Mouse (Mus musculus) heart, embryonic 13.5 days (tissue): ENCODE data around the gene Olfr1082. TPM values are rescaled to one million over a fixed set of nuclear protein-coding genes. Genes with fewer than 3 reads are reported as not detected.
"Not testable (repeated sequence)": the region's sequence is repeated elsewhere in the genome, so short reads cannot be mapped to it uniquely, and the experiment has no call there.

ENCODE experiments used
- ATAC-seq: fragments of 200-750 bp; cut with Nextera tagmentation; 2 replicates; pipeline ENCODE4 v1.8.0; 2017; ENCODE audit warnings: moderate TSS enrichment; ENCODE audit not compliant: insufficient number of reproducible peaks, low FRiP score, low TSS enrichment; ENCODE audit errors: extremely low read depth
- H3K27ac ChIP-seq: fragments of 300-500 bp; sonication (generic); replicated peaks from 2 replicates; pipeline ENCODE4 v1.5.1; 2015; ENCODE audit warnings: moderate library complexity, mild to moderate bottlenecking, inconsistent platforms
- H3K27me3 ChIP-seq: fragments of 300-500 bp; sonication (generic); replicated peaks from 2 replicates; pipeline ENCODE4 v1.6.1; 2015; ENCODE audit warnings: mild to moderate bottlenecking, inconsistent platforms
- H3K36me3 ChIP-seq: fragments of 300-500 bp; sonication (generic); 2 replicates; pipeline ENCODE4 v1.6.1; 2015; ENCODE audit warnings: mild to moderate bottlenecking, inconsistent platforms
- H3K4me1 ChIP-seq: fragments of 300-500 bp; sonication (generic); 2 replicates; pipeline ENCODE4 v1.6.1; 2015; ENCODE audit warnings: inconsistent platforms
- H3K4me2 ChIP-seq: fragments of 300-500 bp; sonication (generic); 2 replicates; pipeline ENCODE4 v1.6.1; 2015; ENCODE audit warnings: inconsistent platforms, mild to moderate bottlenecking, moderate library complexity
- H3K4me3 ChIP-seq: fragments of 300-500 bp; sonication (generic); 2 replicates; pipeline ENCODE4 v1.5.1; 2015; ENCODE audit warnings: moderate library complexity, mild to moderate bottlenecking, inconsistent platforms
- H3K9ac ChIP-seq: fragments of 300-500 bp; sonication (generic); 2 replicates; pipeline ENCODE4 v1.6.1; 2015; ENCODE audit warnings: inconsistent platforms, mild to moderate bottlenecking, moderate library complexity
- H3K9me3 ChIP-seq: fragments of 300-500 bp; sonication (generic); 2 replicates; pipeline ENCODE4 v1.6.1; 2016; ENCODE audit warnings: inconsistent platforms
- WGBS: fragments of 180-500 bp; shearing (Covaris S2); methylation state at CpG from one replicate; pipeline ENCODE4 v1.1.7; 2015; ENCODE audit warnings: mixed read lengths; 5-methylcytosine and 5-hydroxymethylcytosine counted together
- polyA plus RNA-seq: library from polyadenylated mRNA; unstranded; fragments of >200 nt; fragmentation: Nextera tagmentation; extraction: Ambion mirVana; gene quantifications from 2 replicates; pipeline ENCODE4 v1.2.1, GENCODE M21; 2015

Olfr1082 gene
- polyA plus RNA-seq = not detected in 2 replicates

DNA sequence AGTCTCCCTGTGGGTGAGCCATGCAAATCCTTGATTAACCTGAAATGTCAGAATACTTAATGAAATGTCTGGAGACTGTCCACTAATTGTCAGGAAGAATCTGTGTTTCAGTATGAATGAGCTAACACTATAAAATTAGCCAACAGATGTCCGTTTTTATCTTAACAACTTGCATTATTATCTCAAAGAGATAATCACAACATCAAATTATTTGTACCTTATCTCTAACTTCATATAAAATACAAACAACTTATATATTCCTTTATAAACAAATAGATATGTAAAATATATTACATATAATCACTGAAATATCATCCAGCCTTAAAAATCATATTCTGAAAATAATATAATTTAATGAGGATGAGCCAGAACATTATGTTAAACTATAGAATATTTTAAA, at the start of gene Olfr1082:
TSS of gene Olfr1082 (minus strand) at position 101 of the 400 bp plus-strand sequence.
- not testable (repeated sequence) for ATAC-seq, H3K27me3 ChIP-seq, H3K27ac ChIP-seq, H3K9me3 ChIP-seq, H3K4me2 ChIP-seq, H3K4me3 ChIP-seq, H3K4me1 ChIP-seq, H3K36me3 ChIP-seq, H3K9ac ChIP-seq
- WGBS = 29% methylated on average over 1 of the region's 1 CpGs

GRCm38 (mm10) chr2:86639625-86640024, 40.9 kb upstream of the Olfr1082 start, which contains the start of gene Olfr1084:
Olfr1084 (minus strand) TSS chr2:86639725.
- H3K36me3 ChIP-seq, H3K9ac ChIP-seq, H3K27me3 ChIP-seq, H3K4me3 ChIP-seq, H3K4me1 ChIP-seq, H3K9me3 ChIP-seq, ATAC-seq, H3K4me2 ChIP-seq, H3K27ac ChIP-seq: not testable (repeated sequence)
- 68% methylated on average over 1 of the region's 1 CpGs for WGBS

- not testable (repeated sequence) for H3K27ac ChIP-seq, ATAC-seq, H3K27me3 ChIP-seq, H3K4me1 ChIP-seq, H3K36me3 ChIP-seq, H3K9me3 ChIP-seq, H3K4me2 ChIP-seq, H3K4me3 ChIP-seq, H3K9ac ChIP-seq
These were observed 40.6 kb downstream of the Olfr1082 start, which contains the start of gene Olfr1080 for GRCm38 (mm10) chr2:86558135-86558534. Olfr1080 (minus strand) TSS chr2:86558235.

Other genes starting within 250 kb of the Olfr1082 start
- not detected in 2 replicates for gene Olfr1055, start 248.7 kb downstream of the Olfr1082 start, polyA plus RNA-seq
- not detected in 2 replicates for gene Olfr1056, start 236.5 kb downstream of the Olfr1082 start, polyA plus RNA-seq
- not detected in 2 replicates for gene Olfr1057, start 220.6 kb downstream of the Olfr1082 start, polyA plus RNA-seq
- not detected in 2 replicates for gene Olfr1058, start 210.4 kb downstream of the Olfr1082 start, polyA plus RNA-seq
- not detected in 2 replicates for gene Olfr1061, start 184.9 kb downstream of the Olfr1082 start, polyA plus RNA-seq
- gene Olfr1062, start 172.2 kb downstream of the Olfr1082 start, polyA plus RNA-seq = not detected in 2 replicates
- gene Olfr1065, start 148.4 kb downstream of the Olfr1082 start, polyA plus RNA-seq = not detected in 2 replicates
- gene Olfr1066, start 142.7 kb downstream of the Olfr1082 start, polyA plus RNA-seq = not detected in 2 replicates
- not detected in 2 replicates for gene Olfr228, start 111.6 kb downstream of the Olfr1082 start, polyA plus RNA-seq
- gene Olfr1076, start 90.5 kb downstream of the Olfr1082 start, polyA plus RNA-seq = not detected in 2 replicates
- gene Olfr1079, start 56.5 kb downstream of the Olfr1082 start, polyA plus RNA-seq = not detected in 2 replicates
- not detected in 2 replicates for gene Olfr1080, start 40.7 kb downstream of the Olfr1082 start, polyA plus RNA-seq
- gene Olfr1084, start 40.8 kb upstream of the Olfr1082 start, polyA plus RNA-seq = not detected in 2 replicates
- not detected in 2 replicates for gene Olfr1085, start 63.1 kb upstream of the Olfr1082 start, polyA plus RNA-seq
- gene Olfr1086, start 81.1 kb upstream of the Olfr1082 start, polyA plus RNA-seq = not detected in 2 replicates
- not detected in 2 replicates for gene Olfr1087, start 99.4 kb upstream of the Olfr1082 start, polyA plus RNA-seq
- not detected in 2 replicates for gene Olfr1089, start 134.7 kb upstream of the Olfr1082 start, polyA plus RNA-seq
- gene Olfr1090, start 160.0 kb upstream of the Olfr1082 start, polyA plus RNA-seq = not detected in 2 replicates
- gene Olfr1093, start 183.5 kb upstream of the Olfr1082 start, polyA plus RNA-seq = not detected in 2 replicates
- gene Olfr141, start 211.1 kb upstream of the Olfr1082 start, polyA plus RNA-seq = not detected in 2 replicates
- not detected in 2 replicates for gene Olfr1094, start 225.7 kb upstream of the Olfr1082 start, polyA plus RNA-seq